Mouse (Mus musculus) liver, embryonic 15.5 days (tissue): ENCODE data around the gene Styk1. TPM values are rescaled to one million over a fixed set of nuclear protein-coding genes. Genes with fewer than 3 reads are reported as not detected.

ENCODE experiments used
- ATAC-seq: fragments of 200-750 bp; cut with Nextera tagmentation; 2 replicates; pipeline ENCODE4 v1.8.0; 2017; ENCODE audit warnings: moderate number of reproducible peaks, mild to moderate bottlenecking, moderate library complexity; ENCODE audit not compliant: insufficient read depth
- H3K27ac ChIP-seq: fragments of 300-500 bp; sonication (generic); replicated peaks from 2 replicates; pipeline ENCODE4 v1.5.1; 2015; ENCODE audit warnings: mild to moderate bottlenecking, inconsistent platforms
- H3K27me3 ChIP-seq: fragments of 300-500 bp; sonication (generic); 2 replicates; pipeline ENCODE4 v1.6.1; 2015; ENCODE audit warnings: mild to moderate bottlenecking, inconsistent platforms
- H3K36me3 ChIP-seq: fragments of 300-500 bp; sonication (generic); replicated peaks from 2 replicates; pipeline ENCODE4 v1.6.1; 2015; ENCODE audit warnings: moderate library complexity, mild to moderate bottlenecking, inconsistent platforms
- H3K4me1 ChIP-seq: fragments of 300-500 bp; sonication (generic); replicated peaks from 2 replicates; pipeline ENCODE4 v1.6.1; 2015; ENCODE audit warnings: inconsistent platforms
- H3K4me2 ChIP-seq: fragments of 300-500 bp; sonication (generic); 2 replicates; pipeline ENCODE4 v1.6.1; 2015; ENCODE audit warnings: moderate library complexity, mild to moderate bottlenecking, inconsistent platforms
- H3K4me3 ChIP-seq: fragments of 300-500 bp; sonication (generic); replicated peaks from 2 replicates; pipeline ENCODE4 v1.5.1; 2015; ENCODE audit warnings: mild to moderate bottlenecking, inconsistent platforms
- H3K9ac ChIP-seq: fragments of 300-500 bp; sonication (generic); 2 replicates; pipeline ENCODE4 v1.6.1; 2015; ENCODE audit warnings: moderate library complexity, mild to moderate bottlenecking, inconsistent platforms
- H3K9me3 ChIP-seq: fragments of 300-500 bp; sonication (generic); replicated peaks from 2 replicates; pipeline ENCODE4 v1.6.1; 2016; ENCODE audit warnings: inconsistent platforms
- WGBS: fragments of 180-500 bp; shearing (Covaris S2); methylation state at CpG from one replicate; pipeline ENCODE4 v1.1.7; 2015; ENCODE audit warnings: mixed read lengths; ENCODE audit not compliant: insufficient replicate concordance; 5-methylcytosine and 5-hydroxymethylcytosine counted together
- polyA plus RNA-seq: library from polyadenylated mRNA; unstranded; fragments of >200 nt; fragmentation: Nextera tagmentation; extraction: Ambion mirVana; gene quantifications from 2 replicates; pipeline ENCODE4 v1.2.1, GENCODE M21; 2015

The Styk1 gene
- polyA plus RNA-seq, 1 experiment from 2014 or later: 0.90 TPM

GRCm38 (mm10) chr6:131364353-131364752 is 11.0 kb upstream of the Styk1 start:
- no peak overlapping the region for H3K4me3 ChIP-seq
- peak overlapping the region; percentile 13 for H3K4me2 ChIP-seq
- H3K9ac ChIP-seq: no peak overlapping the region
- WGBS: 18% methylated on average over 2 of the region's 2 CpGs
- ATAC-seq: peak; percentile 77
- H3K36me3 ChIP-seq: peaks cover 61% of the 10 kb centered on the region
- H3K9me3 ChIP-seq: no peaks in the 10 kb centered on the region
- no peaks in the 10 kb centered on the region for H3K27me3 ChIP-seq
- peaks cover 53% of the 10 kb centered on the region for H3K4me1 ChIP-seq
- peak overlapping the region; percentile 85 for H3K27ac ChIP-seq

DNA sequence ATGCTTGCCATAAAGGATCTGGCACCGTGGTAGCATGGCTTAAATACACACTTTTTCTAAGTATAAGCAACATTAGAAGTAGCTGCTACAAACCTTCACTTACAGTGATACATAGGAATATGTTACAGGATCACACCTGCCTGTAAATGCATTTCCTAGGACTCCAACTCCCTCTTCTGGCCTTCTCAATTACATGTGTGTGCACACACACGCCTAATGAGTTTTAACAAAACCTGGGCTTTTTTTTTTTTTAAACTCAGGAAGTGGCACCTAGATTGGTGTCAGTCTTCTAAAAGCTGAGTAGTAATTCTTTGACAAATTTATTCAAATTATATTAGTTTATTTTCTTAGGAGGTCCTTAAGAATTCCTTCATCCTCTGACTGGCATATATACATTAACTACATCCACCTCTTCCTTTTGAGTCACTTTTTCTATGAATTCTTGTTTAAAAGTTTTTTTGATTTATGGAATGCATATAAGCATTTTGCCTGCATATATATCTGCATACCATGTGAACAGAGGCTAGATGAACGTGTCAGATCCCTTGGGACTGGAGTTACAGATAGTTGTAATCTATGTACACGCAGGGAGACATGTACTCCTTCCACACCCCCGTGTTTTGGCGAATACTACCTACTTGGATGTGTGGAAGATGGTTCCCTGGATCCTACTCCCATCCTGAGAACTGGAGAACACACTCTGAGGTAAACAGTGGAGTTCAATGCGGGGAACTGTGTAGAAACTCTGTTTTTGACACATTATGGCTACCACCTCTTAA is 9.8 kb upstream of the Styk1 start:
- Histone ChIP-seq H3K4me3 (no peak overlapping the region), H3K36me3 (peaks cover 49% of the 10 kb centered on the region), H3K27me3 (no peaks in the 10 kb centered on the region), H3K27ac (peak overlapping the region; percentile 85; the same call in 1 of the 2 replicates), H3K9ac (no peak overlapping the region), H3K4me2 (no peak overlapping the region; the same call in 1 of the 2 replicates), H3K9me3 (no peaks in the 10 kb centered on the region), H3K4me1 (peaks cover 53% of the 10 kb centered on the region)
- WGBS: 65% methylated on average over 7 of the region's 7 CpGs
- ATAC-seq: peak; percentile 61

GRCm38 (mm10) chr6:131360693-131361092 is 7.3 kb upstream of the Styk1 start:
- WGBS: 50% methylated on average over 5 of the region's 5 CpGs
- no peaks in the 10 kb centered on the region for H3K9me3 ChIP-seq
- peaks cover 39% of the 10 kb centered on the region for H3K4me1 ChIP-seq
- H3K4me3 ChIP-seq: no peak overlapping the region
- H3K27ac ChIP-seq: no peak overlapping the region
- peaks cover 25% of the 10 kb centered on the region for H3K36me3 ChIP-seq
- peaks cover 8% of the 10 kb centered on the region for H3K27me3 ChIP-seq
- no peak overlapping the region for H3K4me2 ChIP-seq
- no peak overlapping the region for H3K9ac ChIP-seq
- peak; percentile 72 for ATAC-seq

DNA sequence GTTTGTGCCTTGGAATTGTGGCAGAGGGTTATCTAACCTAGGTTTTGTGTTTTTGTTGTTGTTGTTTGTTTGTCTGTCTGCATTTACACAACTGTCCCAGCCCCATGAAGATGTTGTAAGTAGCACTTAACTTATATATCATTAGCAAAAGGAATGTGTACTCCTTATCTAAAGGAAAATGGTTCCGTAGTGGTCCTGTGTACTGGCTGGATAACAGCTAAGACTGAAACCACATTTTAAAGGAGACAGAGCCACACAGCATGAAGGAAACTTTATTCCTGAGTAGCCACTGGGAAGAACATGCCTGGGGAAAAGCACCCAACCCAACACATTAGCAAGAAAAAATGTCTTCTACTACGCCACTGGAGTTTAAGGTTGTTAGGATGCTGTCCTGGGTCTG is 6.1 kb upstream of the Styk1 start:
- Histone ChIP-seq H3K4me3 (no peak overlapping the region), H3K4me1 (peaks cover 30% of the 10 kb centered on the region), H3K27ac (0 out of 2 replicates have a peak overlapping the region, but pooled peaks have one; percentile 25), H3K27me3 (peaks cover 20% of the 10 kb centered on the region), H3K9ac (no peak overlapping the region), H3K9me3 (no peaks in the 10 kb centered on the region), H3K4me2 (no peak overlapping the region), H3K36me3 (peaks cover 15% of the 10 kb centered on the region)
- 32% methylated on average over 2 of the region's 2 CpGs for WGBS
- no peak for ATAC-seq

- no peak overlapping the region for H3K27ac ChIP-seq
- peaks cover 3% of the 10 kb centered on the region; the same call in 1 of the 2 replicates for H3K4me1 ChIP-seq
- WGBS: 41% methylated on average over 4 of the region's 4 CpGs
- peaks cover 45% of the 10 kb centered on the region for H3K27me3 ChIP-seq
- no peak overlapping the region for H3K4me2 ChIP-seq
- H3K9me3 ChIP-seq: no peaks in the 10 kb centered on the region
- H3K9ac ChIP-seq: no peak overlapping the region
- no peak overlapping the region for H3K4me3 ChIP-seq
- ATAC-seq: no peak
- H3K36me3 ChIP-seq: no peaks in the 10 kb centered on the region
These were observed 1.5 kb upstream of the Styk1 start for GRCm38 (mm10) chr6:131354913-131355312.

- ATAC-seq: no peak
- Histone ChIP-seq H3K4me2 (no peak overlapping the region), H3K9me3 (no peaks in the 10 kb centered on the region), H3K27me3 (peaks cover 12% of the 10 kb centered on the region), H3K4me3 (no peak overlapping the region), H3K4me1 (no peaks in the 10 kb centered on the region), H3K36me3 (no peaks in the 10 kb centered on the region), H3K27ac (no peak overlapping the region), H3K9ac (no peak overlapping the region)
- WGBS: 62% methylated on average over 2 of the region's 2 CpGs
These were observed 6.4 kb downstream of the Styk1 start for GRCm38 (mm10) chr6:131347026-131347425.

- ATAC-seq: no peak
- H3K9me3 ChIP-seq: no peaks in the 10 kb centered on the region
- H3K4me1 ChIP-seq: no peaks in the 10 kb centered on the region
- WGBS: 61% methylated on average over 7 of the region's 7 CpGs
- no peak overlapping the region for H3K4me3 ChIP-seq
- H3K27me3 ChIP-seq: 0 out of 2 replicates have a peak, but pooled peaks cover 4% of the 10 kb centered on the region
- H3K36me3 ChIP-seq: no peaks in the 10 kb centered on the region
- H3K27ac ChIP-seq: no peak overlapping the region
- no peak overlapping the region for H3K9ac ChIP-seq
- no peak overlapping the region for H3K4me2 ChIP-seq
These were observed 9.1 kb downstream of the Styk1 start for GRCm38 (mm10) chr6:131344346-131344745.

DNA sequence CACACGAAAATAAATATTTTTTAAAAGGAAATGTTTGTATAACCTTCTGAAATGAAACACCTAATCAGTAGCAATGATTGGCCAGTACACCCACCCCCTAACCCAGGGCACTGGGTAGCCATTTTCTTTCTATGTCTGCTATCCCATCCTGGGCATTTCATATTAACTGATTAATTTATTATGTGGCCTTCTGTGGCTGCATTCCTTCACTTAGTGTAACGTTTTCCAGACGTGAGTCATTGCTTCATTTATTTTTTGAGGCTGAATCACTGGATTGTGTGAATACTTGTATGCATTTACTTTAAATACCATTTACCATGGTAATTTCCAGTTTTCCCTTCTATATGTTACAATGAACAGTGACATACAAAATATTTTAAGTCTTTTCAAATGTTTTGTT is 13.3 kb downstream of the Styk1 start:
- Histone ChIP-seq H3K27ac (no peak overlapping the region), H3K27me3 (peaks cover 3% of the 10 kb centered on the region; the same call in 1 of the 2 replicates), H3K4me3 (no peak overlapping the region), H3K4me1 (no peaks in the 10 kb centered on the region), H3K36me3 (no peaks in the 10 kb centered on the region), H3K9me3 (no peaks in the 10 kb centered on the region), H3K4me2 (no peak overlapping the region), H3K9ac (no peak overlapping the region)
- 43% methylated on average over 3 of the region's 3 CpGs for WGBS
- ATAC-seq: no peak

- WGBS: 40% methylated on average over 3 of the region's 3 CpGs
- no peak for ATAC-seq
- no peak overlapping the region for H3K4me2 ChIP-seq
- H3K27me3 ChIP-seq: peaks cover 3% of the 10 kb centered on the region; the same call in 1 of the 2 replicates
- no peak overlapping the region for H3K27ac ChIP-seq
- H3K4me1 ChIP-seq: no peaks in the 10 kb centered on the region
- no peaks in the 10 kb centered on the region for H3K9me3 ChIP-seq
- no peak overlapping the region for H3K4me3 ChIP-seq
- no peaks in the 10 kb centered on the region for H3K36me3 ChIP-seq
- no peak overlapping the region for H3K9ac ChIP-seq
These were observed 14.1 kb downstream of the Styk1 start for GRCm38 (mm10) chr6:131339309-131339708.

- Histone ChIP-seq H3K4me3 (no peak overlapping the region), H3K27me3 (peaks cover 3% of the 10 kb centered on the region; the same call in 1 of the 2 replicates), H3K9me3 (no peaks in the 10 kb centered on the region), H3K4me1 (no peaks in the 10 kb centered on the region), H3K4me2 (no peak overlapping the region), H3K27ac (no peak overlapping the region), H3K36me3 (no peaks in the 10 kb centered on the region), H3K9ac (no peak overlapping the region)
- no peak for ATAC-seq
- 52% methylated on average over 1 of the region's 1 CpGs for WGBS
These were observed 14.6 kb downstream of the Styk1 start for GRCm38 (mm10) chr6:131338787-131339186.

- Histone ChIP-seq H3K27ac (no peak overlapping the region), H3K9ac (no peak overlapping the region), H3K9me3 (no peaks in the 10 kb centered on the region), H3K36me3 (no peaks in the 10 kb centered on the region), H3K4me3 (no peak overlapping the region), H3K4me2 (no peak overlapping the region), H3K4me1 (no peaks in the 10 kb centered on the region), H3K27me3 (no peaks in the 10 kb centered on the region)
- no peak for ATAC-seq
- 60% methylated on average over 2 of the region's 2 CpGs for WGBS
These were observed 26.3 kb downstream of the Styk1 start for GRCm38 (mm10) chr6:131327076-131327475.
